Mouse (Mus musculus): ENCODE results near the gene Vmn1r159.
"Not testable (repeated sequence)": the region's sequence is repeated elsewhere in the genome, so short reads cannot be mapped to it uniquely, and the experiment has no call there.

The Vmn1r159 gene

DNA sequence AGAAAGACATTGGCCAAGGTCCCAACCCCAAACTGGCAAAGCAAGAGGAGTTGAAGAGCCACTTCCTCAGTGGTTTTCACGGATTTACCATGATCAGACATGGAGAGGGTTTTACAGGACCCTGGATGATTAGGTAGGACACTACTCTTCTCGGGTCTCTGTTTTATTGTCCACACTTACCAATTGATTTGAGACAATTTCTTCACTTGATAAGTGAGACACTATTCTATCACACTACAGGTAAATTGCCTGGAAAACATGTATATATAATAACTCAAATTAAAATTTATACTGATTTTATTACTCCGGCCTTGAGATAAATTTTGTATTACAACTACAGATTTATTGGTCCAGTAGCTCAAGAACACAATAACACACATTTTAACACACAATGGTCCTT, at the start of gene Vmn1r159:
Vmn1r159 (minus strand) TSS at position 101 of the 400 bp plus-strand sequence.
- DNase-seq, result not testable (repeated sequence)

DNA sequence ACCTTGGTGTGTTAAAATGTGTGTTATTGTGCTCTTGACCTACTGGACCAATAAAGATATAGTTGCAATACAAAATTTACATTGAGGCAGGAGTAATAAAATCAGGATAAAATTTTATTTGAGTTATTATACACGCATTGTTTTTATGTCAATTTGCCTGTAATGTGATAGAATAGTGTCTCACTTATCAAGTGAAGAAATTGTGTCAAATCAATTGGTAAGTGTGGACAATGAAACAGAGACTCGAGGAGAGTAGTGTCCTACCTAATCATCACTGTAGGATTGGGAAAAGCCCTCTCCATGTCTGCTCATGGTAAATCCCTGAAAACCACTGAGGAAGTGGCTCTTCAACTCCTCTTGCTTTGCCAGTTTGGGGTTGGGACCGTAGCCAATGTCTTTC, 27.5 kb upstream of the Vmn1r159 start, which contains the start of gene Vmn1r160:
Vmn1r160 (plus strand) TSS at position 301 of the 400 bp plus-strand sequence.
- not testable (repeated sequence) for DNase-seq
